Mouse (Mus musculus) erythroblast, adult 5-6 weeks (primary cell): ENCODE measurements around the gene Dnajc11. TPM values are rescaled to one million over a fixed set of nuclear protein-coding genes. Genes with fewer than 3 reads are reported as not detected.
A peak's percentile ranks its signal among the peaks of the same experiment; 100 is the strongest.

ENCODE experiments used
- ATAC-seq: replicated peaks from 2 replicates; pipeline ENCODE4 v1.8.0; 2016; ENCODE audit warnings: moderate number of reproducible peaks, mild to moderate bottlenecking, moderate TSS enrichment, inconsistent platforms; ENCODE audit not compliant: poor library complexity, low FRiP score, severe bottlenecking
- total RNA-seq, 2 experiments: library from RNA; stranded (forward) in 1 of 2; stranded (reverse) in 1 of 2; fragments of 150-400 nt in 1 of 2; fragments of 200-764, 138-1000 nt in 1 of 2; gene quantifications; 2 replicates each; pipeline versions ENCODE4 v1.2.3 to v1.2.4; 2015 to 2017; ENCODE audit warnings: low replicate concordance in 2 of 2

Dnajc11 gene
- total RNA-seq, 2 experiments from 2014 or later = 17.1 to 39.4 TPM

- ATAC-seq = no peak; the same call in none of the 2 replicates
These were observed 93.4 kb downstream of the Dnajc11 start for GRCm38 (mm10) chr4:152026751-152027508.

GRCm38 (mm10) chr4:152027524-152027923 lies 94.0 kb downstream of the Dnajc11 start, which contains the start of gene Zbtb48:
TSS of gene Zbtb48 (minus strand) at chr4:152027671.
- peak; percentile 93 for ATAC-seq

- no peak for ATAC-seq
These were observed 95.0 kb downstream of the Dnajc11 start for GRCm38 (mm10) chr4:152028456-152028855.

- no peak for ATAC-seq
These were observed 95.6 kb downstream of the Dnajc11 start for GRCm38 (mm10) chr4:152029087-152029486.

GRCm38 (mm10) chr4:152029997-152030396 lies 96.5 kb downstream of the Dnajc11 start:
- no peak for ATAC-seq

Other genes with a start within 250 kb of the Dnajc11 start
- 11.7 and 27.8 TPM in 2 replicates for gene Camta1, start 71.8 kb upstream of the Dnajc11 start, total RNA-seq (2015; ENCODE audit: low replicate concordance)
- 4.9 and 25.7 TPM in 2 replicates for gene Camta1, start 71.8 kb upstream of the Dnajc11 start, total RNA-seq (2017; ENCODE audit: low replicate concordance)
- 0.58 and 2.1 TPM in 2 replicates for gene Thap3, start 55.3 kb downstream of the Dnajc11 start, total RNA-seq (2015; ENCODE audit: low replicate concordance)
- gene Thap3, start 55.3 kb downstream of the Dnajc11 start, total RNA-seq (2017; ENCODE audit: low replicate concordance) = 0.84 TPM in 1 of 2 replicates, not detected in the other
- 0.42 and 1.9 TPM in 2 replicates for gene Phf13, start 62.6 kb downstream of the Dnajc11 start, total RNA-seq (2015; ENCODE audit: low replicate concordance)
- 0.85 and 0.98 TPM in 2 replicates for gene Phf13, start 62.6 kb downstream of the Dnajc11 start, total RNA-seq (2017; ENCODE audit: low replicate concordance)
- gene Klhl21, start 75.1 kb downstream of the Dnajc11 start, total RNA-seq (2015; ENCODE audit: low replicate concordance) = 0.77 and 2.3 TPM in 2 replicates
- 2.7 and 4.2 TPM in 2 replicates for gene Klhl21, start 75.1 kb downstream of the Dnajc11 start, total RNA-seq (2017; ENCODE audit: low replicate concordance)
- gene Zbtb48, start 94.0 kb downstream of the Dnajc11 start, total RNA-seq (2015; ENCODE audit: low replicate concordance) = 2.7 and 2.9 TPM in 2 replicates
- 2.9 and 4.2 TPM in 2 replicates for gene Zbtb48, start 94.0 kb downstream of the Dnajc11 start, total RNA-seq (2017; ENCODE audit: low replicate concordance)
- gene Tas1r1, start 104.9 kb downstream of the Dnajc11 start, total RNA-seq (2015; ENCODE audit: low replicate concordance) = 1.9 TPM in 1 of 2 replicates, not detected in the other
- gene Tas1r1, start 104.9 kb downstream of the Dnajc11 start, total RNA-seq (2017; ENCODE audit: low replicate concordance) = not detected in 2 replicates
- gene Nol9, start 105.6 kb downstream of the Dnajc11 start, total RNA-seq (2015; ENCODE audit: low replicate concordance) = 6.7 and 7.3 TPM in 2 replicates
- 3.9 and 6.3 TPM in 2 replicates for gene Nol9, start 105.6 kb downstream of the Dnajc11 start, total RNA-seq (2017; ENCODE audit: low replicate concordance)
- gene Plekhg5, start 138.8 kb downstream of the Dnajc11 start, total RNA-seq (2015; ENCODE audit: low replicate concordance) = 0.42 TPM in 1 of 2 replicates, not detected in the other
- 1.4 and 2.0 TPM in 2 replicates for gene Plekhg5, start 138.8 kb downstream of the Dnajc11 start, total RNA-seq (2017; ENCODE audit: low replicate concordance)
- not detected in 2 replicates for gene Tnfrsf25, start 182.2 kb downstream of the Dnajc11 start, total RNA-seq (2015; ENCODE audit: low replicate concordance)
- not detected in 2 replicates for gene Tnfrsf25, start 182.2 kb downstream of the Dnajc11 start, total RNA-seq (2017; ENCODE audit: low replicate concordance)
- gene Espn, start 218.7 kb downstream of the Dnajc11 start, total RNA-seq (2015; ENCODE audit: low replicate concordance) = not detected in 2 replicates
- gene Espn, start 218.7 kb downstream of the Dnajc11 start, total RNA-seq (2017; ENCODE audit: low replicate concordance) = 0.34 and 0.42 TPM in 2 replicates
- gene Hes2, start 225.2 kb downstream of the Dnajc11 start, total RNA-seq (2015; ENCODE audit: low replicate concordance) = not detected in 2 replicates
- gene Hes2, start 225.2 kb downstream of the Dnajc11 start, total RNA-seq (2017; ENCODE audit: low replicate concordance) = not detected in 2 replicates
- 15.3 and 19.4 TPM in 2 replicates for gene Acot7, start 244.4 kb downstream of the Dnajc11 start, total RNA-seq (2015; ENCODE audit: low replicate concordance)
- gene Acot7, start 244.4 kb downstream of the Dnajc11 start, total RNA-seq (2017; ENCODE audit: low replicate concordance) = 5.2 and 9.7 TPM in 2 replicates